Mouse (Mus musculus): ENCODE data around the gene Lcn2. TPM values are rescaled to one million over a fixed set of nuclear protein-coding genes. Genes with fewer than 3 reads are reported as not detected.
A peak's percentile ranks its signal among the peaks of the same experiment; 100 is the strongest.

The Lcn2 gene
- total RNA-seq, 2 experiments from 2014 or later = 3.1 to 3.4 TPM

GRCm38 (mm10) chr2:32342539-32343350, 45.3 kb downstream of the Lcn2 start:
- no peak for DNase-seq

GRCm38 (mm10) chr2:32342039-32342438, 46.0 kb downstream of the Lcn2 start:
- DNase-seq = no peak

- DNase-seq = no peak
Measured at GRCm38 (mm10) chr2:32341634-32341939, 46.5 kb downstream of the Lcn2 start.

GRCm38 (mm10) chr2:32340836-32341633, 47.0 kb downstream of the Lcn2 start:
- no peak for DNase-seq

- no peak for DNase-seq
Measured at GRCm38 (mm10) chr2:32339912-32340642, 48.0 kb downstream of the Lcn2 start.

- DNase-seq = peak; percentile 30
Measured at GRCm38 (mm10) chr2:32335888-32336287, 52.2 kb downstream of the Lcn2 start.

Other genes starting within 250 kb of the Lcn2 start
- 100 to 1,000 TPM; 138 to 145 TPM for gene Prrc2b, start 237.2 kb downstream of the Lcn2 start, total RNA-seq (2021)
- 10 to 100 TPM; 18.0 to 19.1 TPM for gene Pomt1, start 151.7 kb downstream of the Lcn2 start, total RNA-seq (2021)
- 10 to 100 TPM; 25.3 to 29.7 TPM for gene Uck1, start 128.1 kb downstream of the Lcn2 start, total RNA-seq (2021)
- 10 to 100 TPM; 75.1 to 78.1 TPM for gene Golga2, start 100.9 kb downstream of the Lcn2 start, total RNA-seq (2021)
- 100 to 1,000 TPM; 181 to 193 TPM for gene Swi5, start 100.2 kb downstream of the Lcn2 start, total RNA-seq (2021)
- gene Ciz1, start 35.9 kb downstream of the Lcn2 start, total RNA-seq (2021) = 10 to 100 TPM; 34.5 to 48.3 TPM
- gene Dnm1, start 34.9 kb downstream of the Lcn2 start, total RNA-seq (2021) = 1 to 10 TPM; 9.0 to 9.6 TPM
- 10 to 100 TPM; 43.7 to 47.6 TPM for gene 1110008P14Rik, start 6.3 kb downstream of the Lcn2 start, total RNA-seq (2021)
- 10 to 100 TPM; 59.7 to 60.2 TPM for gene Ptges2, start 7.6 kb upstream of the Lcn2 start, total RNA-seq (2021)
- 1 to 10 TPM; 3.5 to 3.6 TPM for gene Naif1, start 62.2 kb upstream of the Lcn2 start, total RNA-seq (2021)
- 10 to 100 TPM; 16.4 to 22.2 TPM for gene Slc25a25, start 63.2 kb upstream of the Lcn2 start, total RNA-seq (2021)
- 10 to 100 TPM in 1 of 2 experiments, 1 to 10 TPM in 1; 9.9 to 11.0 TPM for gene Fam102a, start 147.1 kb upstream of the Lcn2 start, total RNA-seq (2021)
- gene Dpm2, start 182.6 kb upstream of the Lcn2 start, total RNA-seq (2021) = 10 to 100 TPM; 32.5 to 34.4 TPM
- gene Pip5kl1, start 186.5 kb upstream of the Lcn2 start, total RNA-seq (2021) = under 1 TPM in 1 of 2 experiments, not detected in 1; 0.26 TPM
- not detected for gene 9430097D07Rik, start 187.4 kb upstream of the Lcn2 start, total RNA-seq (2021)
- 10 to 100 TPM; 31.6 to 38.6 TPM for gene St6galnac4, start 198.8 kb upstream of the Lcn2 start, total RNA-seq (2021)
- gene St6galnac6, start 211.5 kb upstream of the Lcn2 start, total RNA-seq (2021) = 10 to 100 TPM; 77.5 to 82.7 TPM
- gene Ak1, start 233.5 kb upstream of the Lcn2 start, total RNA-seq (2021) = 100 to 1,000 TPM; 405 to 424 TPM

All from heart, postnatal 4 days (tissue).